Mouse (Mus musculus) heart, adult 2 months (tissue): ENCODE data around the gene Lcp2.

Source experiments
- CTCF ChIP-seq: fragments of 200-600 bp; IDR thresholded peaks from 2 replicates; pipeline ENCODE4 v1.8.1; 2022; ENCODE audit warnings: antibody characterized with exemption, mild to moderate bottlenecking, moderate library complexity
- POLR2A ChIP-seq: fragments of 200-500 bp; IDR thresholded peaks from 2 replicates; pipeline ENCODE4 v1.6.1; 2011; ENCODE audit warnings: mild to moderate bottlenecking, low read depth, low read length, control low read depth; ENCODE audit not compliant: insufficient read depth

GRCm38 (mm10) chr11:34054031-34054727 lies 7.5 kb downstream of the Lcp2 start:
- TF ChIP-seq POLR2A (no peak), CTCF (no peak)
